Mouse (Mus musculus) 3134 (cell line): ENCODE measurements at regions not wholly inside any gene's neighbourhood (a gene's known extent, or its start where the extent isn't known, plus 50 kb on each side); places are given as distances from the start of the nearest gene placed in this dataset.

ENCODE experiments used
- DNase-seq: peaks from one replicate; pipeline ENCODE4 v3.0.0-alpha.2; 2011; ENCODE audit warnings: low spot score; ENCODE audit not compliant: insufficient read length; ENCODE audit errors: extremely low read depth

GRCm38 (mm10) chr12:25934526-25934925 is 480.5 kb downstream of the Rnf144a start:
- DNase-seq = no peak

- DNase-seq = no peak
These were observed 488.7 kb downstream of the Rnf144a start for GRCm38 (mm10) chr12:25926367-25926766.

- no peak for DNase-seq
These were observed 490.5 kb downstream of the Rnf144a start for GRCm38 (mm10) chr12:25924526-25924925.

- DNase-seq = no peak
These were observed 491.3 kb downstream of the Rnf144a start for GRCm38 (mm10) chr12:25923772-25924171.

GRCm38 (mm10) chr12:25905614-25906013 is 509.4 kb downstream of the Rnf144a start:
- DNase-seq = no peak

- DNase-seq = no peak
These were observed 518.5 kb downstream of the Rnf144a start for GRCm38 (mm10) chr12:25896543-25896942.

- DNase-seq = no peak
These were observed 519.4 kb downstream of the Rnf144a start for GRCm38 (mm10) chr12:25895691-25896090.

- DNase-seq = no peak
These were observed 523.5 kb downstream of the Rnf144a start for GRCm38 (mm10) chr12:25891391-25892167.

GRCm38 (mm10) chr12:25890722-25891121 is 524.3 kb downstream of the Rnf144a start:
- no peak for DNase-seq

GRCm38 (mm10) chr12:25883771-25884171 is 531.3 kb downstream of the Rnf144a start:
- DNase-seq = no peak

GRCm38 (mm10) chr12:25871816-25872215 is 543.2 kb downstream of the Rnf144a start:
- no peak for DNase-seq

GRCm38 (mm10) chr12:25871001-25871461 is 544.0 kb downstream of the Rnf144a start:
- no peak for DNase-seq

GRCm38 (mm10) chr12:25869846-25870245 is 545.2 kb downstream of the Rnf144a start:
- DNase-seq = no peak

- DNase-seq = no peak
These were observed 550.0 kb downstream of the Rnf144a start for GRCm38 (mm10) chr12:25865063-25865462.

GRCm38 (mm10) chr12:25864113-25864852 is 550.8 kb downstream of the Rnf144a start:
- DNase-seq = no peak

- no peak for DNase-seq
These were observed 554.0 kb downstream of the Rnf144a start for GRCm38 (mm10) chr12:25861100-25861499.

- DNase-seq = no peak
These were observed 556.7 kb downstream of the Rnf144a start for GRCm38 (mm10) chr12:25858397-25858796.

- no peak for DNase-seq
These were observed 585.0 kb downstream of the Rnf144a start for GRCm38 (mm10) chr12:25830057-25830456.

GRCm38 (mm10) chr12:25827961-25828360 is 587.1 kb downstream of the Rnf144a start:
- DNase-seq = no peak

GRCm38 (mm10) chr12:25826928-25827327 is 588.1 kb downstream of the Rnf144a start:
- DNase-seq = no peak

- DNase-seq = no peak
These were observed 588.6 kb downstream of the Rnf144a start for GRCm38 (mm10) chr12:25826451-25826850.

GRCm38 (mm10) chr12:25816248-25816647 is 598.8 kb downstream of the Rnf144a start:
- no peak for DNase-seq
